Mouse (Mus musculus) right cerebral cortex, postnatal 14 days (tissue): ENCODE results near the gene Olfr549.

Experiments
- DNase-seq: peaks from one replicate; pipeline ENCODE4 v3.0.0; 2022

Gene Olfr549

GRCm38 (mm10) chr7:102597378-102598031 lies 47.8 kb downstream of the Olfr549 start, which contains the start of gene Olfr552:
Gene Olfr552, plus strand, starts transcription at chr7:102597770.
- no peak for DNase-seq
